Mouse (Mus musculus): Measurements from ENCODE around the gene Pld5.

DNA sequence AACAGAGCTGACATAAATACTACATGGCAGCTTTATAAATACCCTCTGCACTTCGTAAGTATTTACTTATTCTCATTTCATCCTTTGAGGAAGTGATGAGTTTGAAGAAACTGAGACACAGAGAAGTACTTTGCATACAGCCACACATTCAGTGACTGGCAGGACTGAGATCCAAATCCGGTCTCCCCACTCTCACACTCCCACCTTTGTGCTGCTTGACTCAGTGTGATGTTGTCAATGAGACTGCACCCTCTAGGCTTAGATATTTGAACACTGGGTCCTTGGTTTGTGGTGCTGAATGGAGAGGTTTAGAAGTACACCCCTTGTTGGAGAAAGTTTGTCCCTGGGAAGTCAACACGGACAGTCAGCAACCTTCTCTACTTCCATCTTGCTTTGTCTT, 72.8 kb downstream of the Pld5 start:
- TF ChIP-seq CTCF (IDR thresholded peaks at IDR 0.05; ENCODE audit: low read depth) (no peak), EP300 (IDR thresholded peaks at IDR 0.05; ENCODE audit: low read depth) (no peak)
